Mouse (Mus musculus) bone marrow, adult 2 months (tissue): Measurements from ENCODE around the gene Tdrd12. TPM values are rescaled to one million over a fixed set of nuclear protein-coding genes. Genes with fewer than 3 reads are reported as not detected.

Experiments
- H3K27ac ChIP-seq: fragments of 200-500 bp; 2 replicates; pipeline ENCODE4 v1.5.1; 2012; ENCODE audit warnings: low read depth, mild to moderate bottlenecking, control low read depth, inconsistent platforms, low read length; ENCODE audit not compliant: control insufficient read depth, poor library complexity, insufficient read depth
- H3K4me1 ChIP-seq: fragments of 200-500 bp; 2 replicates; pipeline ENCODE4 v1.6.1; 2011; ENCODE audit warnings: low read length; ENCODE audit not compliant: control insufficient read depth, insufficient read depth
- H3K4me3 ChIP-seq: fragments of 200-500 bp; replicated peaks from 2 replicates; pipeline ENCODE3; 2011; ENCODE audit warnings: mild to moderate bottlenecking, low read depth, low read length, control low read depth; ENCODE audit not compliant: control insufficient read depth
- CTCF ChIP-seq: fragments of 200-500 bp; IDR thresholded peaks from 2 replicates; pipeline ENCODE4 v1.5.1; 2011; ENCODE audit warnings: low read length, control low read depth; ENCODE audit not compliant: control insufficient read depth, insufficient read depth
- POLR2A ChIP-seq: fragments of 200-500 bp; IDR thresholded peaks from 2 replicates; pipeline ENCODE4 v1.6.1; 2011; ENCODE audit warnings: low read depth, mild to moderate bottlenecking, control low read depth, low read length, borderline replicate concordance; ENCODE audit not compliant: control insufficient read depth
- WGBS: fragments of 180-500 bp; shearing (Covaris S2); methylation state at CpG from one replicate; pipeline ENCODE4 v1.1.7; 2018; 5-methylcytosine and 5-hydroxymethylcytosine counted together
- polyA plus RNA-seq: library from polyadenylated mRNA; stranded (reverse); fragments of >200 nt; gene quantifications from 2 replicates; pipeline ENCODE4 v1.2.4, GENCODE M21; 2011; ENCODE audit warnings: low replicate concordance; ENCODE audit not compliant: missing spikeins, insufficient read depth, insufficient read length

Tdrd12 gene
- polyA plus RNA-seq: 2.3 TPM in 1 of 2 replicates, not detected in the other

GRCm38 (mm10) chr7:35537562-35537961, at the start of gene Tdrd12:
Gene Tdrd12 (minus strand): TSS chr7:35537745.
- Histone ChIP-seq H3K4me3 (no peak within 1 kb of the TSS), H3K27ac (no peak within 1 kb of the TSS), H3K4me1 (no peaks in the 10 kb centered on the region)
- TF ChIP-seq CTCF: peak; percentile 33; the same call in 1 of the 2 replicates
- no peak for TF ChIP-seq POLR2A
- WGBS: 92% methylated on average over 17 of the region's 17 CpGs

- no peak for TF ChIP-seq POLR2A
- TF ChIP-seq CTCF: no peak
- H3K4me3 ChIP-seq: peak overlapping the region; percentile 94
- no peaks in the 10 kb centered on the region; the same call in none of the 2 replicates for H3K4me1 ChIP-seq
- 28% methylated on average over 15 of the region's 15 CpGs for WGBS
- H3K27ac ChIP-seq: no peak overlapping the region
Measured at GRCm38 (mm10) chr7:35586906-35587445, 49.4 kb upstream of the Tdrd12 start.

- under 1% methylated on average over 49 of the region's 49 CpGs for WGBS
- no peaks in the 10 kb centered on the region; the same call in none of the 2 replicates for H3K4me1 ChIP-seq
- H3K4me3 ChIP-seq: peak within 1 kb of the TSS; percentile 94
- no peak for TF ChIP-seq CTCF
- peak; percentile 50; the same call in 1 of the 2 replicates for TF ChIP-seq POLR2A
- H3K27ac ChIP-seq: peak within 1 kb of the TSS; percentile 40; the same call in 1 of the 2 replicates
Measured at GRCm38 (mm10) chr7:35586055-35586905, 48.7 kb upstream of the Tdrd12 start, which contains the start of gene Ankrd27. Gene Ankrd27 (plus strand): TSS chr7:35586244.

- WGBS: under 1% methylated on average over 45 of the region's 45 CpGs
- H3K4me3 ChIP-seq: peak within 1 kb of the TSS; percentile 94
- TF ChIP-seq CTCF: no peak
- H3K27ac ChIP-seq: peak within 1 kb of the TSS; percentile 40; the same call in 1 of the 2 replicates
- no peaks in the 10 kb centered on the region; the same call in none of the 2 replicates for H3K4me1 ChIP-seq
Measured at GRCm38 (mm10) chr7:35585191-35586054, 47.9 kb upstream of the Tdrd12 start, which contains the start of gene Rgs9bp. Gene Rgs9bp (minus strand): TSS chr7:35585582.

DNA sequence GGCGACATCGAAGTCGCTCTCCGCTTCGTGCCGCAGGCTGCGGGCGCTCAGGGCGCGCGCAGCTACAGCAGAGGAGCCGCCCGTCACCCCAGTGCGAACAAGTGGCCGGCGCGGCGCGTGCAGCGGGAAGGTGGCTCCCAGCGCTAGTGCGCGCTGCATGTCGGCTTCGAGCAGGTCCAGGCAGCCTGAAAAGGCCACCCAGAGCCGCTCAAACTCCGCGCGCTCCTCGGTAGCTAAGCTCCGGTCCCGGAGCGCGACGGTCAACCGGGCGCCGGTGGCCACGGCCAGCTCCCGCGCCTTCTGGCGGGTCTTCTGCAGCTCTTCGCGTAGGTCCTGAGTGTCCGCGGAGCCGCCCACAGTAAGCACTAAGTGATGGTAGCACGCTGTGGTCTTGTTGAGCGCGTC, 47.2 kb upstream of the Tdrd12 start:
- no peak for TF ChIP-seq CTCF
- no peak for TF ChIP-seq POLR2A
- no peaks in the 10 kb centered on the region; the same call in none of the 2 replicates for H3K4me1 ChIP-seq
- no peak overlapping the region for H3K27ac ChIP-seq
- WGBS: 1% methylated on average over 50 of the region's 50 CpGs
- peak overlapping the region; percentile 68 for H3K4me3 ChIP-seq

GRCm38 (mm10) chr7:35584068-35584785, 46.7 kb upstream of the Tdrd12 start:
- WGBS: 8% methylated on average over 36 of the region's 36 CpGs
- Histone ChIP-seq H3K4me1 (no peaks in the 10 kb centered on the region; the same call in none of the 2 replicates), H3K4me3 (peak overlapping the region; percentile 67), H3K27ac (no peak overlapping the region)
- TF ChIP-seq POLR2A (no peak), CTCF (no peak)

GRCm38 (mm10) chr7:35583476-35584025, 46.0 kb upstream of the Tdrd12 start:
- H3K4me3 ChIP-seq: no peak overlapping the region
- no peaks in the 10 kb centered on the region; the same call in none of the 2 replicates for H3K4me1 ChIP-seq
- WGBS: 54% methylated on average over 11 of the region's 11 CpGs
- no peak for TF ChIP-seq CTCF
- no peak for TF ChIP-seq POLR2A
- no peak overlapping the region for H3K27ac ChIP-seq
